Mouse (Mus musculus) liver, postnatal 0 days (tissue): ENCODE results near the gene Wdr34.

Source experiments
- CTCF ChIP-seq: sonication (generic); IDR thresholded peaks from 2 replicates; pipeline ENCODE4 v1.5.1; 2016; ENCODE audit warnings: antibody characterized with exemption, low read depth
- EP300 ChIP-seq: IDR thresholded peaks from 2 replicates; pipeline ENCODE4 v1.6.1; 2016; ENCODE audit warnings: antibody characterized with exemption, low read depth, mild to moderate bottlenecking

- TF ChIP-seq CTCF: no peak
- TF ChIP-seq EP300: no peak
Observed at GRCm38 (mm10) chr2:30067031-30067888, 18.6 kb upstream of the Wdr34 start.
